9 mouse cellular contexts compared by ENCODE assay signal in the genomic region with DNA sequence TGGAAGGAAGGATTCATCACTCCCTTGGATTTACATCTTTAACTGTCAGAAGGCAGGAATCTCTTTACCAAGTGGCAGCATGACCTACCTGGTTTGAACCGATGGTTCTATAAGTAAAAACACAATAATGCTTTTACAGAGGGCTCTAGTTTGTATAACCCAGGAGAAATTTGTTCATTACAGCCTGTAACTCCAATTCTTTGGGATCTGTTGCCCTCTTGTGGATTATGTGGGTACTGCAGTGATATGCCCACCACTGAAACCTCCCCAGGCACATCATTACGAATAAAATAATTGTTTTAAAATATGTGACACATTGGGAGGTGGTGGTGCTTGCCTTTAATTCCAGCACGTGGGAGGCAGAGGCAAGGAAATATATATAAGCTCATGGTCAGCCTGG.
A peak's percentile ranks its signal among the peaks of the same experiment; 100 is the strongest.
DNase-seq lines count a peak whose midpoint lies in the region; ATAC-seq lines count a peak whose summit lies in the region.
"Had no signal": no experiment of that assay in that cellular context is flagged by ENCODE, and none has a peak within 500 bp of the region (broad histone marks: within the 10 kb centered on the region; RNA-seq: fewer than 3 reads in every experiment).

No protein-coding gene starts in this region.

- H3K27ac ChIP-seq in midbrain, embryonic 10.5 days (replicated peaks) = no peak overlapping the region
- H3K27ac ChIP-seq in midbrain, embryonic 16.5 days (ENCODE audit: low read length) = no peak overlapping the region
- no peak overlapping the region for H3K27ac ChIP-seq in embryonic facial prominence, embryonic 14.5 days (replicated peaks; ENCODE audit: low read depth, low read length)
- no peak overlapping the region for H3K27ac ChIP-seq in liver, embryonic 11.5 days (ENCODE audit: low read depth, low read length)
- H3K27ac ChIP-seq: macrophage had no signal

- H3K36me3 ChIP-seq in midbrain, embryonic 10.5 days = no peaks in the 10 kb centered on the region
- no peaks in the 10 kb centered on the region for H3K36me3 ChIP-seq in midbrain, embryonic 16.5 days (ENCODE audit: control insufficient read depth, insufficient read depth, low read length)
- no peaks in the 10 kb centered on the region for H3K36me3 ChIP-seq in embryonic facial prominence, embryonic 14.5 days (ENCODE audit: control insufficient read depth, insufficient read depth, low read length)
- no peaks in the 10 kb centered on the region for H3K36me3 ChIP-seq in liver, embryonic 11.5 days (ENCODE audit: control insufficient read depth, insufficient read depth, low read length)

- no peaks in the 10 kb centered on the region for H3K27me3 ChIP-seq in midbrain, embryonic 10.5 days (ENCODE audit: low read depth, poor library complexity, severe bottlenecking)
- no peaks in the 10 kb centered on the region for H3K27me3 ChIP-seq in midbrain, embryonic 16.5 days (ENCODE audit: control insufficient read depth, insufficient read depth, low read depth, low read length)
- H3K27me3 ChIP-seq in embryonic facial prominence, embryonic 14.5 days (replicated peaks; ENCODE audit: control insufficient read depth, insufficient read depth, low read length) = no peaks in the 10 kb centered on the region
- no peaks in the 10 kb centered on the region for H3K27me3 ChIP-seq in liver, embryonic 11.5 days (replicated peaks; ENCODE audit: control insufficient read depth, insufficient read depth, low read length)

- H3K4me1 ChIP-seq in midbrain, embryonic 10.5 days = no peaks in the 10 kb centered on the region
- H3K4me1 ChIP-seq in midbrain, embryonic 16.5 days (ENCODE audit: control insufficient read depth, insufficient read depth, low read length) = no peaks in the 10 kb centered on the region
- no peaks in the 10 kb centered on the region for H3K4me1 ChIP-seq in embryonic facial prominence, embryonic 14.5 days (ENCODE audit: control insufficient read depth, insufficient read depth, low read length)
- no peaks in the 10 kb centered on the region for H3K4me1 ChIP-seq in liver, embryonic 11.5 days (replicated peaks; ENCODE audit: control insufficient read depth, insufficient read depth, low read length)

- no peaks in the 10 kb centered on the region for H3K9me3 ChIP-seq in midbrain, embryonic 10.5 days (replicated peaks)
- no peaks in the 10 kb centered on the region for H3K9me3 ChIP-seq in midbrain, embryonic 16.5 days (replicated peaks; ENCODE audit: control insufficient read depth, low read length, poor library complexity, severe bottlenecking)
- H3K9me3 ChIP-seq in embryonic facial prominence, embryonic 14.5 days (ENCODE audit: control insufficient read depth, low read length) = no peaks in the 10 kb centered on the region
- H3K9me3 ChIP-seq in liver, embryonic 11.5 days (ENCODE audit: control insufficient read depth, low read length) = no peaks in the 10 kb centered on the region

- ATAC-seq in midbrain, embryonic 16.5 days = no peak
- 0 out of 2 replicates have a peak, but pooled peaks have one; percentile 26 for ATAC-seq in embryonic facial prominence, embryonic 14.5 days (ENCODE audit: low read depth)
- ATAC-seq in liver, embryonic 11.5 days (replicated peaks; ENCODE audit: low FRiP score) = no peak; the same call in 1 of the 2 replicates
- no peak for ATAC-seq in erythroid progenitor cell, adult 5-6 weeks (replicated peaks; ENCODE audit: low FRiP score, poor library complexity, severe bottlenecking)

- H3K4me2 ChIP-seq in midbrain, embryonic 16.5 days (ENCODE audit: low read length) = no peak overlapping the region
- H3K4me2 ChIP-seq in embryonic facial prominence, embryonic 14.5 days (ENCODE audit: low read depth, low read length) = no peak overlapping the region
- H3K4me2 ChIP-seq in liver, embryonic 11.5 days = no peak overlapping the region

- WGBS in midbrain, embryonic 10.5 days = 19% methylated on average over 3 of the region's 3 CpGs
- 15% methylated on average over 3 of the region's 3 CpGs for WGBS in midbrain, embryonic 16.5 days
- 12% methylated on average over 3 of the region's 3 CpGs for WGBS in embryonic facial prominence, embryonic 14.5 days
- WGBS in liver, embryonic 11.5 days = 12% methylated on average over 3 of the region's 3 CpGs

- H3K9ac ChIP-seq in midbrain, embryonic 16.5 days (ENCODE audit: low read depth, low read length) = no peak overlapping the region
- no peak overlapping the region for H3K9ac ChIP-seq in embryonic facial prominence, embryonic 14.5 days (ENCODE audit: low read depth, low read length)
- H3K9ac ChIP-seq in liver, embryonic 11.5 days (ENCODE audit: low read depth, low read length) = no peak overlapping the region

- no peak overlapping the region for H3K4me3 ChIP-seq in midbrain, embryonic 10.5 days
- H3K4me3 ChIP-seq in midbrain, embryonic 16.5 days (ENCODE audit: low read depth, low read length) = no peak overlapping the region
- H3K4me3 ChIP-seq in embryonic facial prominence, embryonic 14.5 days (ENCODE audit: low read depth, low read length) = no peak overlapping the region
- H3K4me3 ChIP-seq in liver, embryonic 11.5 days (ENCODE audit: low read depth, low read length) = no peak overlapping the region

- peak; percentile 42 for DNase-seq in midbrain, embryonic 10.5 days (ENCODE audit: low spot score)
- peak; percentile 8 for DNase-seq in adrenal gland, postnatal 25 days
- peak; percentile 29 for DNase-seq in embryonic facial prominence, embryonic 14.5 days (ENCODE audit: low spot score)
- peak; percentile 53 for DNase-seq in induced T-regulatory cell, adult 2 months (ENCODE audit: low read depth)
- DNase-seq in liver, embryonic 11.5 days (ENCODE audit: low spot score) = peak; percentile 32
- peak; percentile 15 for DNase-seq in retina, adult 2 months (ENCODE audit: low read depth, low spot score)
